Mouse (Mus musculus): ENCODE measurements at regions not wholly inside any gene's neighbourhood (a gene's known extent, or its start where the extent isn't known, plus 50 kb on each side); places are given as distances from the start of the nearest gene placed in this dataset.

- WGBS (ENCODE audit: insufficient replicate concordance) = 70% methylated on average over 1 of the region's 1 CpGs
- no peak for TF ChIP-seq EP300 (IDR thresholded peaks at IDR 0.05; ENCODE audit: low read depth)
- Histone ChIP-seq H3K9ac (replicated peaks) (no peak overlapping the region), H3K27ac (no peak overlapping the region), H3K9me3 (ENCODE audit: control insufficient read depth, low read length) (no peaks in the 10 kb centered on the region), H3K4me2 (ENCODE audit: low read depth) (no peak overlapping the region), H3K27me3 (ENCODE audit: control insufficient read depth, insufficient read depth, low read length) (no peaks in the 10 kb centered on the region), H3K36me3 (replicated peaks; ENCODE audit: control insufficient read depth, insufficient read depth, low read depth) (no peaks in the 10 kb centered on the region), H3K4me3 (ENCODE audit: insufficient read depth in 1 of 2, low read depth in 2 of 2, low read length in 2 of 2) (no peak overlapping the region), H3K4me1 (replicated peaks; ENCODE audit: control insufficient read depth in 2 of 2, insufficient read depth in 2 of 2, low read length in 1 of 2) (no peaks in the 10 kb centered on the region)
- DNase-seq (ENCODE audit: low read depth in 3 of 3, low spot score in 3 of 3) (no peak), ATAC-seq (ENCODE audit: insufficient read depth) (no peak)
Observed at GRCm38 (mm10) chr15:32095554-32095953, 81.5 kb upstream of the Tas2r119 start.

GRCm38 (mm10) chr15:32110659-32111058, 66.4 kb upstream of the Tas2r119 start:
- no peak overlapping the region for H3K4me2 ChIP-seq (ENCODE audit: low read depth)
- WGBS (ENCODE audit: insufficient replicate concordance) = 66% methylated on average over 2 of the region's 2 CpGs
- no peaks in the 10 kb centered on the region for H3K9me3 ChIP-seq (ENCODE audit: control insufficient read depth, low read length)
- peak in 1 of 3 experiments; percentile 3 for DNase-seq (ENCODE audit: low read depth in 3 of 3, low spot score in 3 of 3)
- no peaks in the 10 kb centered on the region for H3K36me3 ChIP-seq (replicated peaks; ENCODE audit: control insufficient read depth, insufficient read depth, low read depth)
- ATAC-seq (ENCODE audit: insufficient read depth) = no peak
- H3K4me3 ChIP-seq (ENCODE audit: insufficient read depth in 1 of 2, low read depth in 2 of 2, low read length in 2 of 2) = no peak overlapping the region
- TF ChIP-seq EP300 (IDR thresholded peaks at IDR 0.05; ENCODE audit: low read depth) (no peak), CTCF (IDR thresholded peaks at IDR 0.05; ENCODE audit: low read depth) (no peak)
- H3K27ac ChIP-seq = no peak overlapping the region
- H3K9ac ChIP-seq (replicated peaks) = no peak overlapping the region
- no peaks in the 10 kb centered on the region for H3K27me3 ChIP-seq (ENCODE audit: control insufficient read depth, insufficient read depth, low read length)
- no peaks in the 10 kb centered on the region for H3K4me1 ChIP-seq (replicated peaks; ENCODE audit: control insufficient read depth in 2 of 2, insufficient read depth in 2 of 2, low read length in 1 of 2)
